Mouse (Mus musculus) adrenal gland, postnatal 14 days (tissue): ENCODE data around the gene Osbpl9. TPM values are rescaled to one million over a fixed set of nuclear protein-coding genes. Genes with fewer than 3 reads are reported as not detected.

Experiments used
- DNase-seq: peaks from one replicate; pipeline ENCODE4 v3.0.0; 2021; ENCODE audit warnings: mixed read lengths
- microRNA-seq, 2 experiments: library from miRNA; unstranded; fragments of <30 nt; microRNA quantifications; one replicate each; pipeline ENCODE4 v1.2.0; 2021
- total RNA-seq: library from RNA; stranded (reverse); gene quantifications from 2 replicates; pipeline ENCODE4 v1.2.3, GENCODE M21; 2021

Gene Osbpl9
- total RNA-seq, 1 experiment from 2014 or later: 128 TPM

GRCm38 (mm10) chr4:109043294-109043693, 158.8 kb downstream of the Osbpl9 start:
- peak; percentile 33 for DNase-seq

DNA sequence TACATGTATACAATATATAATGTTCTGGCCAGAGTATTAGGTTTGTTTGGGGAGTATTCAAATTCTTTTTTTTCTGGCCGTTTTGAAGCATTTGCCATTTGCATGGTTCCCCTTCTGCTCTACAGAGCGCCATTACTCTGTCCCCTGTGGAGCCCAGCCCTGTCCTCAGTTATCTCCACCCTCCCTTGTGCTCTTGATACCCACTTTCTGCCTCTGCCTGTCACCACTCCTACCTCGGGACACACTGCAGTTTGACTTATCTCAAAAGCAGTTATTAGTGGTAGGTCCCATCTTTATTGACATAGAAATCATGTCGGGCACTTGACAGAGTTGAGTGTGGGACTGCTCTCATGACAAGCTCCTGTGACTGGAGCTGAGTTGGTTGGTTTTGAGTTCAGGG, 159.3 kb downstream of the Osbpl9 start:
- DNase-seq: no peak

DNA sequence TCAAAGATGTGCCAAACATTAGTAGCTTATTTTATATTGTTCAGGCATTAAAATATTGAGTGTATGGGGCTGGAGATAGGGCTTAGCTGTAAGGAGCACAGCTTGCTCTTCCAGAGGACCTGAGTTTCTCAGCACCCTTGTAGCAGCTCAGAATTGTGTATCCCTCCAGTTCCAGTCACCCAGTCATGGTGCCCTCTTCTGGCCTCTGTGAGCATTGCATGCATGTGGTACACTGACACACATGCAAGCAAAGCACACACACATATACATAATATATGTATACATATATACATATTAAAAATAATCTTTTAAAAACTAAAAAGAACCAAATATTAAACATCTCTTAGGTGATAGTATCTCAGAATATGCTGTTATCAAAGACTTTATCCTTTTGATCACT, 165.7 kb downstream of the Osbpl9 start:
- DNase-seq: peak; percentile 79

- no peak for DNase-seq
Observed at GRCm38 (mm10) chr4:109030266-109030665, 171.8 kb downstream of the Osbpl9 start.

DNA sequence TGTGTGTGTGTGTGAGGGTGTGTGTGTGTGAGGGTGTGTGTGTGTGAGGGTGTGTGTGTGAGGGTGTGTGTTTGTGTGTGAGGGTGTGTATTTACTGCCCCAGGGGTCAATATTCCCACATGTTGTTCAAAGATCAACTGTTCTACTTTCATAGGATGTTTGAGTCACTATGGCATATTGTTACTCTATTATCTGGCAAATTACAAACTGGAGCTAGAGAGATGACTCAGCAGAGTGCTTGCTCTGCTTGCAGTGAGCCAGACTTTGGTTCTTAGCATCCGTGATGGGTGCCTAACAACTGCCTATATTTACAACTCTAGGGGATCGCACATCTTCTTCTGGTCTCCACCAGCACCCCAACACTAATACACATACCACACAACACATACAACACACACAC, 172.2 kb downstream of the Osbpl9 start:
- no peak for DNase-seq

DNA sequence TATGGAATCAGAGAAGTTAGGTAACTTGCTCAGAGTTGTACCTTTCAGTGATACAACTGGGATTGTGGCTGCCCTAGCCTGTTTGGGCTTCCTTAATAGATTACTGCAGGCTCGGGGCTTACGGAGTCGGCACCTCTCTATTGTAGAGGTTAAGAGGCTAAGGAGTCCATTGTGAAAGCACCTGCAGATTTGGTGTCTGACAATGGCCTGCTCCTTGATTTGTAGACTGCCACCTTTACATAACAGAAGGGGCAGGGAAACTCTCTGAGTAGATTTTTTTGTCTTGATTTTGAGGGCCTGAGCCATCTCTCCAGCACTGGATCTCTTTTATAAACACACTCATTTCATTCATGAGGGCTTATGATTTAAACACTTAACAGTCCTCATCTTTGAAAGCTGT, 175.5 kb downstream of the Osbpl9 start:
- DNase-seq: no peak

- DNase-seq: no peak
Observed at GRCm38 (mm10) chr4:109025061-109025460, 177.0 kb downstream of the Osbpl9 start.

DNA sequence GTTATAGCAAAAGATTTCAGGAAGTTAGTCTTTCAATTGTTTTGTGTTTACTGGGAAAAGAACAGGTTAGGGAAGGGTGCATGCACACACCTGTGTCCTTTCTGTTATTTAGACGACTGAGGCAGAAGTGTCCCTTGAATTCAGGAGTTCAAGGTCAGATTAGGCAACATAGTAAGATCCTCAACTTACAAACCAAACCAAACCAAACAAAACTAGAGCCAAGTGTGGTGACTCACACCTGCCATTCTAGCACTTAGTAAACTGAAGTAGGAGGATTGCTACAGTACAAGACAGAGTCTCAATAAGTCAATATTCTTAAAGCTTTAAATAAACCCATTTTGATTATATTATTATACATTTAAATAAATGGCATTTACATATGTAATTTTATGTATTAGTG, 180.1 kb downstream of the Osbpl9 start:
- peak; percentile 17 for DNase-seq

- no peak for DNase-seq
Observed at GRCm38 (mm10) chr4:109019301-109019700, 182.8 kb downstream of the Osbpl9 start.

DNA sequence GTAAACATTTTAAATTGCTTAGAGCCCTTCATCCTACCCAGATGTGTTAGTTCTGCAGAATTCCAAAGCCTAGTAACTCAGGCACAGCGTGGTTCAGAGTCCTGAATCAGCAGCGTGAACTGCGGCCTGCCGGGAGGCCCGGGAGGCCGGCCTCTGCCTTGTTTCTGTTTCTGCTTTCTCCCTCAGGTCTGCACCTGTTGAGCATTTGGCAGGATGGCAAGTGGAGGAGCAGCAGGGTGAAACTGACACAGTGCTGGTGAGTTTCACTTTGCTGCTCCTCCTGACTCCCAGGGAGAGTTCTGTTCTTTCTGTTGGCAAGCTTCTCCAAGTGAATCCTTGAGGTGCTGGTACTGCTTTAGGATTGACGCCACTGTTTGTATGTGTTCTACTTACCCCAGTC, 184.6 kb downstream of the Osbpl9 start:
- no peak for DNase-seq

DNA sequence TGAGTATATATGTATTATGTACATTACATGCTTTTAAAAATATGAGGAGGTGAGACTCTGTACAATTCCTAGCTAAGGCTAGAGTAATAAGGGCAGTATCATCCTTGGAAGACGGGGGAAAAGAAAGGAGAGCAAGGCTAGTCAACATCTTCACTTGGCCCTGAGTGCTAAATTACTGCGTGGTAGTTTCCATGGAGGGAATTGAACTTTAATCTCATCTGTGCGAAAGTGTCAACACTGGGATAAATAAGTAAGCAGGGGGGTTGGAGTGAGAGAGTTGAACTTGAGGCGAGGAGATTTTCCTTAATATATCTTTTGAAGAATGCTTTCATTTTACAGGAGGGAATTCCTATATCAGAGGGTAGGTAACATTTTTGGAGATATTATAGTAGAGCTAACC, 188.0 kb downstream of the Osbpl9 start:
- no peak for DNase-seq

Small RNA genes lying within 50 kb of the gene (microRNA-seq; reads per million reads assigned to microRNA genes)
- 0 reads per million in 2 experiments for gene Mir761

Other genes starting within 250 kb of the Osbpl9 start
- gene Nrd1, start 201.6 kb downstream of the Osbpl9 start, total RNA-seq: 105 and 108 TPM in 2 replicates
- 1.5 TPM in 2 replicates for gene Calr4, start 32.2 kb upstream of the Osbpl9 start, total RNA-seq
- 58.2 and 64.4 TPM in 2 replicates for gene Eps15, start 78.0 kb upstream of the Osbpl9 start, total RNA-seq
- 6.2 and 7.1 TPM in 2 replicates for gene Ttc39a, start 204.4 kb upstream of the Osbpl9 start, total RNA-seq